Mouse (Mus musculus): ENCODE data around the gene Adora1.

- TF ChIP-seq CTCF (IDR thresholded peaks at IDR 0.05; ENCODE audit: low read depth, low read length) (no peak), POLR2A (IDR thresholded peaks at IDR 0.05; ENCODE audit: extremely low read depth, insufficient read depth, low read length) (no peak)
Observed at GRCm38 (mm10) chr1:134242286-134242685, 7.1 kb upstream of the Adora1 start.

Data from liver, adult 2 months (tissue).